Mouse (Mus musculus): ENCODE measurements at regions not wholly inside any gene's neighbourhood (a gene's known extent, or its start where the extent isn't known, plus 50 kb on each side); places are given as distances from the start of the nearest gene placed in this dataset.

- 93% methylated on average over 3 of the region's 3 CpGs for WGBS
These were observed 407.8 kb downstream of the Tmem132b start for GRCm38 (mm10) chr5:125939416-125939815.

GRCm38 (mm10) chr5:125946729-125947128 is 415.2 kb downstream of the Tmem132b start:
- ATAC-seq (replicated peaks; ENCODE audit: low FRiP score), result no peak
- WGBS, result 89% methylated on average over 4 of the region's 4 CpGs
- no peaks in the 10 kb centered on the region for H3K36me3 ChIP-seq

More at GRCm38 (mm10) chr5:125939416-125939815, 407.8 kb downstream of the Tmem132b start:
- Histone ChIP-seq H3K4me1 (no peaks in the 10 kb centered on the region), H3K27me3 (no peaks in the 10 kb centered on the region), H3K4me2 (no peak overlapping the region), H3K4me3 (replicated peaks) (no peak overlapping the region), H3K36me3 (no peaks in the 10 kb centered on the region), H3K27ac (no peak overlapping the region), H3K9me3 (replicated peaks) (0 out of 2 replicates have a peak, but pooled peaks cover 4% of the 10 kb centered on the region), H3K9ac (no peak overlapping the region)
- no peak for ATAC-seq (replicated peaks; ENCODE audit: low FRiP score)

GRCm38 (mm10) chr5:125951641-125952040 is 420.1 kb downstream of the Tmem132b start:
- Histone ChIP-seq H3K4me2 (no peak overlapping the region), H3K9ac (no peak overlapping the region), H3K27ac (no peak overlapping the region), H3K4me3 (replicated peaks) (no peak overlapping the region), H3K9me3 (replicated peaks) (no peaks in the 10 kb centered on the region), H3K27me3 (no peaks in the 10 kb centered on the region), H3K36me3 (no peaks in the 10 kb centered on the region), H3K4me1 (no peaks in the 10 kb centered on the region)
- 76% methylated on average over 6 of the region's 6 CpGs for WGBS
- ATAC-seq (replicated peaks; ENCODE audit: low FRiP score), result no peak

More at GRCm38 (mm10) chr5:125946729-125947128, 415.2 kb downstream of the Tmem132b start:
- Histone ChIP-seq H3K9ac (no peak overlapping the region), H3K4me3 (replicated peaks) (no peak overlapping the region), H3K9me3 (replicated peaks) (no peaks in the 10 kb centered on the region), H3K27ac (no peak overlapping the region), H3K4me1 (no peaks in the 10 kb centered on the region), H3K4me2 (no peak overlapping the region), H3K27me3 (no peaks in the 10 kb centered on the region)

GRCm38 (mm10) chr5:125964039-125964438 is 432.5 kb downstream of the Tmem132b start:
- H3K36me3 ChIP-seq, result no peaks in the 10 kb centered on the region
- WGBS, result 73% methylated on average over 8 of the region's 8 CpGs
- no peak overlapping the region for H3K27ac ChIP-seq
- no peak for ATAC-seq (replicated peaks; ENCODE audit: low FRiP score)
- H3K4me2 ChIP-seq, result no peak overlapping the region
- no peak overlapping the region for H3K9ac ChIP-seq
- no peak overlapping the region for H3K4me3 ChIP-seq (replicated peaks)
- peaks cover 5% of the 10 kb centered on the region; the same call in 1 of the 2 replicates for H3K27me3 ChIP-seq
- 0 out of 2 replicates have a peak, but pooled peaks cover 3% of the 10 kb centered on the region for H3K9me3 ChIP-seq (replicated peaks)
- 0 out of 2 replicates have a peak, but pooled peaks cover 5% of the 10 kb centered on the region for H3K4me1 ChIP-seq

DNA sequence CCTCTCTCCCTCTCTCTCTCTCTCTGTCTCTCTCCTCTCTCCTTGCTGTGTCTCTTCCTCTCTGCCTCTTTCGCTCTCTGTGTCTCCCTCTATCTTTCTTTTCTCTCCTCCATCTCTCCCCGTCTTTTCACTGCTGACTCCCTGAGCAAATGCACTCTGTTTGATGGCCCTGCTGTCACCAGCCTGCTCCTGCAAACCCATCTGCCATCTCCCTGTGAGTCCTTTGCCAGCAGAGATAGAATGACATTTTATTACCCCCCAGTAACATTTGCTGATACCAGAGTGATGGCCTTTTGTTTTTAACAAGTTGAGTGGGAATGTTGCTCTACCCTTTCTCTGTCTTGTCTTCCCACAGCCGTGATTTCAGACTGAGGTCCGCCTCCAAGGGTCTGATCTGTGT is 436.6 kb downstream of the Tmem132b start:
- WGBS, result 44% methylated on average over 4 of the region's 4 CpGs
- H3K4me1 ChIP-seq, result 0 out of 2 replicates have a peak, but pooled peaks cover 5% of the 10 kb centered on the region
- no peak overlapping the region for H3K4me2 ChIP-seq
- no peak for ATAC-seq (replicated peaks; ENCODE audit: low FRiP score)
- 0 out of 2 replicates have a peak, but pooled peaks cover 3% of the 10 kb centered on the region for H3K9me3 ChIP-seq (replicated peaks)
- no peak overlapping the region for H3K9ac ChIP-seq
- H3K4me3 ChIP-seq (replicated peaks), result no peak overlapping the region
- H3K27me3 ChIP-seq, result no peaks in the 10 kb centered on the region
- no peaks in the 10 kb centered on the region for H3K36me3 ChIP-seq
- H3K27ac ChIP-seq, result no peak overlapping the region

- Histone ChIP-seq H3K4me1 (no peaks in the 10 kb centered on the region), H3K27me3 (no peaks in the 10 kb centered on the region), H3K9ac (no peak overlapping the region), H3K4me3 (replicated peaks) (no peak overlapping the region), H3K9me3 (replicated peaks) (0 out of 2 replicates have a peak, but pooled peaks cover 7% of the 10 kb centered on the region), H3K4me2 (no peak overlapping the region), H3K27ac (no peak overlapping the region), H3K36me3 (no peaks in the 10 kb centered on the region)
- ATAC-seq (replicated peaks; ENCODE audit: low FRiP score), result no peak
- 75% methylated on average over 1 of the region's 1 CpGs for WGBS
These were observed 442.5 kb downstream of the Tmem132b start for GRCm38 (mm10) chr5:125974035-125974434.

DNA sequence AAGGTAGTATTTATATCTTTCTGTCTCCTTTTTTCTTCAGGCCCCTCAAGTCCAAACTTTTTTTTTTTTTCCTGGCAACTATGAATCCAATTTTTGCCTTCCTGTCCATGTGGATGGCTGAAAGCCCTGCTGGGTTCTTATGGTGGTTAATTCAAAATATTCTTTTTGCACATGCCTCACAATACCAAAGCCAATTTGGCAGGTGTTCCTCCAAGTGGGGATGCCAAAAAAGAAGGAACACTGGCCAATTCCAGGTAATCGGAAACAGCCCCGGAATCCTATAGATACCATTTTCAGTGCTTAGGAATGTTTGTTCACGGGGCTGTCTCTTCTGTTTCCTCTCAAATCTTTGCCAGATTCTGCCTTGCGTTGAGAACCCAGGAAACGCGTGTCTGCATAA is 448.2 kb downstream of the Tmem132b start:
- no peaks in the 10 kb centered on the region for H3K4me1 ChIP-seq
- 0 out of 2 replicates have a peak, but pooled peaks cover 7% of the 10 kb centered on the region for H3K9me3 ChIP-seq (replicated peaks)
- H3K4me2 ChIP-seq, result no peak overlapping the region
- 89% methylated on average over 6 of the region's 6 CpGs for WGBS
- no peak overlapping the region for H3K9ac ChIP-seq
- ATAC-seq (replicated peaks; ENCODE audit: low FRiP score), result no peak
- no peak overlapping the region for H3K27ac ChIP-seq
- H3K27me3 ChIP-seq, result no peaks in the 10 kb centered on the region
- no peak overlapping the region for H3K4me3 ChIP-seq (replicated peaks)
- no peaks in the 10 kb centered on the region for H3K36me3 ChIP-seq

- H3K9ac ChIP-seq, result no peak overlapping the region
- H3K4me2 ChIP-seq, result no peak overlapping the region
- H3K27ac ChIP-seq, result no peak overlapping the region
- H3K4me3 ChIP-seq (replicated peaks), result no peak overlapping the region
- no peaks in the 10 kb centered on the region for H3K27me3 ChIP-seq
- ATAC-seq (replicated peaks; ENCODE audit: low FRiP score), result no peak
- H3K36me3 ChIP-seq, result no peaks in the 10 kb centered on the region
- no peaks in the 10 kb centered on the region for H3K4me1 ChIP-seq
- no peaks in the 10 kb centered on the region for H3K9me3 ChIP-seq (replicated peaks)
These were observed 453.8 kb downstream of the Tmem132b start for GRCm38 (mm10) chr5:125985356-125985755.

GRCm38 (mm10) chr5:125997173-125997572 is 465.6 kb downstream of the Tmem132b start:
- H3K27me3 ChIP-seq, result no peaks in the 10 kb centered on the region
- 58% methylated on average over 8 of the region's 8 CpGs for WGBS

DNA sequence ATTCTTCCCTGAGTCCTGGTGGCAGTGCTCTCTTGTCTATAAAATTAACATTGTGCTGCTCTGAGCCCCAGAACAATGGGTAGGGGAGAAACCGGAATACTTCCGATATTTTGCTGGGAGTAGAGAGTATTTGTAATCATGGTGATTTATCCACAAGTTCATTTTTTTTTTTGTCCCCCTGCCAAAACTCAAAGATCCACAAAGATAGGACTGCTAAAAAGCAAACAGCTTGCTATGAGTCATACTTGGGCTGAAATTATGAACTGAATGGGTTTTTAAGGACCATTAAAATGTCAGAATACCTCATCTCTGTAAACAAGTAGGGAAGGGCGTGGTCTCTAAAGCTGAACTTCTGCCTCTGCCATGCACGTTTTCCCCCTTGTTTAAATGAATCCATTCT is 476.3 kb downstream of the Tmem132b start:
- WGBS, result 67% methylated on average over 4 of the region's 4 CpGs
- Histone ChIP-seq H3K4me2 (no peak overlapping the region), H3K36me3 (no peaks in the 10 kb centered on the region), H3K9me3 (replicated peaks) (no peaks in the 10 kb centered on the region), H3K4me3 (replicated peaks) (no peak overlapping the region), H3K27ac (no peak overlapping the region), H3K27me3 (no peaks in the 10 kb centered on the region), H3K4me1 (no peaks in the 10 kb centered on the region), H3K9ac (no peak overlapping the region)
- ATAC-seq (replicated peaks; ENCODE audit: low FRiP score), result no peak

More at GRCm38 (mm10) chr5:125997173-125997572, 465.6 kb downstream of the Tmem132b start:
- no peak for ATAC-seq (replicated peaks; ENCODE audit: low FRiP score)
- no peak overlapping the region for H3K27ac ChIP-seq
- no peaks in the 10 kb centered on the region for H3K4me1 ChIP-seq
- no peak overlapping the region for H3K4me2 ChIP-seq
- H3K4me3 ChIP-seq (replicated peaks), result no peak overlapping the region
- H3K9ac ChIP-seq, result no peak overlapping the region
- no peaks in the 10 kb centered on the region for H3K36me3 ChIP-seq
- no peaks in the 10 kb centered on the region for H3K9me3 ChIP-seq (replicated peaks)

GRCm38 (mm10) chr5:126008321-126008720 is 476.7 kb downstream of the Tmem132b start:
- Histone ChIP-seq H3K36me3 (no peaks in the 10 kb centered on the region), H3K9me3 (replicated peaks) (no peaks in the 10 kb centered on the region)

GRCm38 (mm10) chr5:126019781-126020180 is 488.2 kb downstream of the Tmem132b start:
- Histone ChIP-seq H3K27me3 (no peaks in the 10 kb centered on the region), H3K4me3 (replicated peaks) (no peak overlapping the region), H3K9ac (no peak overlapping the region), H3K4me2 (no peak overlapping the region), H3K36me3 (no peaks in the 10 kb centered on the region), H3K4me1 (no peaks in the 10 kb centered on the region), H3K9me3 (replicated peaks) (no peaks in the 10 kb centered on the region), H3K27ac (no peak overlapping the region)
- WGBS, result 92% methylated on average over 8 of the region's 8 CpGs
- ATAC-seq (replicated peaks; ENCODE audit: low FRiP score), result no peak

More at GRCm38 (mm10) chr5:126008321-126008720, 476.7 kb downstream of the Tmem132b start:
- no peak overlapping the region for H3K4me3 ChIP-seq (replicated peaks)
- H3K9ac ChIP-seq, result no peak overlapping the region
- H3K27ac ChIP-seq, result no peak overlapping the region
- H3K27me3 ChIP-seq, result no peaks in the 10 kb centered on the region
- no peak for ATAC-seq (replicated peaks; ENCODE audit: low FRiP score)
- H3K4me1 ChIP-seq, result no peaks in the 10 kb centered on the region
- no peak overlapping the region for H3K4me2 ChIP-seq
- 87% methylated on average over 8 of the region's 8 CpGs for WGBS

- H3K4me2 ChIP-seq, result no peak overlapping the region
- H3K36me3 ChIP-seq, result no peaks in the 10 kb centered on the region
- no peaks in the 10 kb centered on the region for H3K4me1 ChIP-seq
- WGBS, result 24% methylated on average over 2 of the region's 2 CpGs
- H3K9ac ChIP-seq, result no peak overlapping the region
- no peaks in the 10 kb centered on the region for H3K9me3 ChIP-seq (replicated peaks)
- H3K27me3 ChIP-seq, result no peaks in the 10 kb centered on the region
- no peak overlapping the region for H3K4me3 ChIP-seq (replicated peaks)
- no peak overlapping the region for H3K27ac ChIP-seq
- ATAC-seq (replicated peaks; ENCODE audit: low FRiP score), result no peak
These were observed 492.3 kb downstream of the Tmem132b start for GRCm38 (mm10) chr5:126023906-126024305.

Data from kidney, embryonic 15.5 days (tissue).